ENCODE assay signal across 43 mouse cellular contexts in genomic region chr8:105598777-105599176, GRCm38 (mm10). TPM values are rescaled to one million over a fixed set of nuclear protein-coding genes. Genes with fewer than 3 reads are reported as not detected.
"Had no signal": no experiment of that assay in that cellular context is flagged by ENCODE, and none has a peak within 500 bp of the region (broad histone marks: within the 10 kb centered on the region; RNA-seq: fewer than 3 reads in every experiment).

No protein-coding gene starts in this region.

- H3K4me3 ChIP-seq: heart, embryonic 10.5 days; heart, embryonic 12.5 days; heart, embryonic 13.5 days; heart, embryonic 15.5 days; hindbrain, embryonic 10.5 days; hindbrain, embryonic 12.5 days; hindbrain, embryonic 13.5 days; hindbrain, embryonic 15.5 days; intestine, embryonic 15.5 days; kidney, embryonic 15.5 days; layer of hippocampus, adult 2 months; left cerebral cortex, adult 2 months had no signal

- H3K9ac ChIP-seq: heart, embryonic 12.5 days; heart, embryonic 13.5 days; heart, embryonic 15.5 days; hindbrain, embryonic 12.5 days; hindbrain, embryonic 13.5 days; hindbrain, embryonic 14.5 days; hindbrain, embryonic 15.5 days; intestine, embryonic 15.5 days; kidney, embryonic 15.5 days had no signal

- ATAC-seq: hindbrain, embryonic 16.5 days; hindbrain, postnatal 0 days; inflammation-experienced regulatory T-cells, adult 6 months; intestine, embryonic 15.5 days; intestine, embryonic 16.5 days; intestine, postnatal 0 days had no signal

- H3K36me3 ChIP-seq: heart, embryonic 12.5 days; heart, embryonic 13.5 days; heart, embryonic 15.5 days; hindbrain, embryonic 10.5 days; hindbrain, embryonic 12.5 days; hindbrain, embryonic 13.5 days; hindbrain, embryonic 15.5 days; intestine, embryonic 15.5 days; kidney, embryonic 15.5 days had no signal

- H3K9me3 ChIP-seq: heart, embryonic 10.5 days; heart, embryonic 12.5 days; heart, embryonic 13.5 days; heart, embryonic 15.5 days; hindbrain, embryonic 10.5 days; hindbrain, embryonic 12.5 days; hindbrain, embryonic 13.5 days; hindbrain, embryonic 15.5 days; intestine, embryonic 15.5 days; kidney, embryonic 15.5 days had no signal

- H3K4me2 ChIP-seq: heart, embryonic 11.5 days; heart, embryonic 12.5 days; heart, embryonic 13.5 days; heart, embryonic 15.5 days; hindbrain, embryonic 12.5 days; hindbrain, embryonic 13.5 days; hindbrain, embryonic 14.5 days; hindbrain, embryonic 15.5 days; intestine, embryonic 15.5 days; kidney, embryonic 15.5 days had no signal

- H3K27ac ChIP-seq: heart, embryonic 10.5 days; heart, embryonic 13.5 days; heart, embryonic 15.5 days; hindbrain, embryonic 10.5 days; hindbrain, embryonic 12.5 days; hindbrain, embryonic 13.5 days; hindbrain, embryonic 14.5 days; hindbrain, embryonic 15.5 days; hindbrain, postnatal 0 days; intestine, embryonic 15.5 days; kidney, embryonic 15.5 days; kidney, postnatal 0 days; layer of hippocampus, adult 2 months; left cerebral cortex, adult 2 months had no signal

- H3K27me3 ChIP-seq: heart, embryonic 12.5 days; heart, embryonic 13.5 days; heart, embryonic 15.5 days; hindbrain, embryonic 15.5 days; intestine, embryonic 15.5 days; kidney, embryonic 15.5 days had no signal

- DNase-seq: heart, postnatal 10 days; heart, postnatal 14 days; heart, postnatal 4 days; kidney, adult 11 months; kidney, adult 18-20 months; kidney, adult 2 months; kidney, adult 8-10 months; kidney, adult 9 months; kidney, postnatal 10 days; kidney, postnatal 14 days; kidney, postnatal 25 days; kidney, postnatal 36 days; kidney, postnatal 4 days; layer of hippocampus, adult 9-11 months; layer of hippocampus, postnatal 36 days had no signal

RNA-seq across cellular contexts. Expression of gene Agrp, which starts 38.4 kb away (rescaled TPM):
- total RNA-seq: heart, postnatal 10 days; heart, postnatal 14 days; heart, postnatal 25 days; heart, postnatal 4 days; hematopoietic stem cell, adult 5-6 weeks; layer of hippocampus, adult 18-20 months; layer of hippocampus, adult 2 months; layer of hippocampus, postnatal 10 days; layer of hippocampus, postnatal 14 days; layer of hippocampus, postnatal 25 days; layer of hippocampus, postnatal 36 days; left cerebral cortex, adult 18-20 months; left cerebral cortex, adult 2 months had no signal
- polyA plus RNA-seq: heart, embryonic 16.5 days had no signal
